Mouse (Mus musculus): ENCODE data around the gene Itsn2. TPM values are rescaled to one million over a fixed set of nuclear protein-coding genes. Genes with fewer than 3 reads are reported as not detected.
"Not testable (repeated sequence)": the region's sequence is repeated elsewhere in the genome, so short reads cannot be mapped to it uniquely, and the experiment has no call there.

Itsn2 gene
- 26.1 and 27.1 TPM in 2 replicates for polyA plus RNA-seq (2015; fragmentation: Nextera tagmentation; extraction: Ambion mirVana)

DNA sequence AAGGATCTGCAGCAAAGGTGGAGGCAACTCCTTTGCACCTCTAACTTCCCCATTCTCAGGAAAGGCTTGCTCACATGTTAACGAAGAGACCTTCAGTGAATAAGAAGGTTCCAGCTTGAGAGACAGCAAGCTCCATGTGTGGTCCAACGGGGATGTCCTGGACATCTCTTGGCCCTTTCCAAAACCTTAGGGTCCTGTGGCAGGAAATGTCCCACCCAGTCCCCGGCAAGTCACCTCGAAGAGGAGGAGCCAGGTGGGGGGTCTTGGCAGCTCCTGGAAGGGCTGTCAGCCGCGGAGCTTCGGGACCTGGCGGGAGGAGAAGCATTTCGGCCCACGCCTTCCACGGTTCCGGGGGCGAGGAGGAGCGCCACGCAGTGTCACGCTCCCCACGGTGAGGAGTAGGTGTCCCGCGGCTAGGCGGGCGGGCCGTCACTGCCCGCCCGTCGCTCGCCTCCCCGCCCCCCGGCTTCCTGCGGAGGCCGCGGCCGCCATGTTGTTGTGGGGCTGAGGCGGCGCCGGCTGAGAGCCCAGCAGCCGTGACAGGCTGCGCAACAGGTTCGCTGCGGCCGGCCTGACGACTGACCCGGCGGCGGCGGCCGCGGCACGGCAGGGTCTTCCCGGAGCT, at the start of gene Itsn2, which contains the start of gene Gm3625:
Gene Itsn2, plus strand, starts transcription at position 98 of the 625 bp plus-strand sequence.
Gene Gm3625, minus strand, starts transcription at position 387 of the 625 bp plus-strand sequence.
- WGBS: under 1% methylated on average over 48 of the region's 49 CpGs
- Histone ChIP-seq H3K4me1 (replicated peaks; ENCODE audit: control insufficient read depth, insufficient read depth, low read length) (no peaks in the 10 kb centered on the region), H3K9me3 (ENCODE audit: control insufficient read depth) (no peaks in the 10 kb centered on the region), H3K27me3 (replicated peaks; ENCODE audit: control insufficient read depth, insufficient read depth, low read length) (no peaks in the 10 kb centered on the region), H3K36me3 (ENCODE audit: control insufficient read depth, insufficient read depth) (no peaks in the 10 kb centered on the region), H3K4me3 (ENCODE audit: low read depth, low read length) (peak within 1 kb of the TSS; percentile 97), H3K27ac (ENCODE audit: low read depth, low read length) (peak within 1 kb of the TSS; percentile 98), H3K4me2 (replicated peaks; ENCODE audit: low read depth) (peak within 1 kb of the TSS; percentile 91), H3K9ac (ENCODE audit: low read depth, low read length) (peak within 1 kb of the TSS; percentile 100)
- TF ChIP-seq CTCF (IDR thresholded peaks at IDR 0.05; ENCODE audit: low read depth): peak; percentile 3; the same call in 1 of the 2 replicates
- ATAC-seq: peak; percentile 81

DNA sequence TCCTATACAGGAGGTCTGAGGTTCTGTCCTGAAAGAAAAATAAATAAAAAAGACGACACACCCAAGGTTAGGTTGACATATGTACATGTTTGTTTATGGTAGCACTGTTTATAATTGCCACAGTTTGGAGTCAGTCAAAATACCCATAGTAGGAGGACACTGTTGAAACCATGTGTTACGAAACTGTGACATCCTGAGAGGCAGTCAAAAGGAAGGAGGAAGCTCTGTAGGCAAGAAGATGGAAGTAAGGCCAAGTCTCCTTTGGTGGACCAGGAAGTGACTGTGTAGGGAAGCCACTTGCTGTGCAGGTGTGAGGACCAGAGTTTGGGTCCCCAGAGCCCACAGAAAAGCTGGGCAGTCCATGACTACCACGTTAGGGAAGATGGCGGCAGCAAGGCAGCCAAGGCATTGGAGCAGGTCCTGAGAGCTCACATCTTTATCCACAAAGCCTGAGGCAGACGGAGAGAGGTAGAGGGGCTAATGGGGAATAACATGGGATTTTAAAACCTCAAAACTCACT, 48.0 kb upstream of the Itsn2 start:
- no peak overlapping the region for H3K27ac ChIP-seq (ENCODE audit: low read depth, low read length)
- WGBS: 89% methylated on average over 5 of the region's 5 CpGs
- no peaks in the 10 kb centered on the region for H3K36me3 ChIP-seq (ENCODE audit: control insufficient read depth, insufficient read depth)
- H3K4me3 ChIP-seq (ENCODE audit: low read depth, low read length): no peak overlapping the region
- no peaks in the 10 kb centered on the region for H3K9me3 ChIP-seq (ENCODE audit: control insufficient read depth)
- H3K4me2 ChIP-seq (replicated peaks; ENCODE audit: low read depth): no peak overlapping the region
- ATAC-seq: no peak
- no peak overlapping the region for H3K9ac ChIP-seq (ENCODE audit: low read depth, low read length)
- no peak for TF ChIP-seq CTCF (IDR thresholded peaks at IDR 0.05; ENCODE audit: low read depth)
- H3K27me3 ChIP-seq (replicated peaks; ENCODE audit: control insufficient read depth, insufficient read depth, low read length): no peaks in the 10 kb centered on the region
- no peaks in the 10 kb centered on the region; the same call in 1 of the 2 replicates for H3K4me1 ChIP-seq (replicated peaks; ENCODE audit: control insufficient read depth, insufficient read depth, low read length)

DNA sequence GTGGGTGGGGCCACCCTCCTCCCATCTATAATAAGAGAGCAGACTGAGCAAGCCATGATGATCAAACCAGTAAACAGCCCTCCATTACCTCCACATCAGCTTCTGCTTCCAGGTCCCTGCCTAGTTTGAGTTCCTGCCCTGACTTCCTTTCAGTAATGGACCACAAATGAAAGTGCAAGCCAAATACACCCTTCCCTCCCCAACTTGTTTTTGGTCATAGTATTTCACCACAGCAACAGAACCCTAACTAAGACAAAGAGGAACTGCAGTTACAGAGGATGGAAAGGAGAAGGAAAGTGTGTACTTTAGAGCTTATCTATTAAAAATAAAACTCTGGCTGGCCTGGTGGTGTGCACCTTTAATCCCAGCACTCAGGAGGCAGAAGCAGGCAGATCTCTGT, 47.0 kb upstream of the Itsn2 start:
- Histone ChIP-seq H3K36me3 (ENCODE audit: control insufficient read depth, insufficient read depth) (no peaks in the 10 kb centered on the region), H3K4me2 (replicated peaks; ENCODE audit: low read depth) (no peak overlapping the region), H3K9me3 (ENCODE audit: control insufficient read depth) (no peaks in the 10 kb centered on the region), H3K4me3 (ENCODE audit: low read depth, low read length) (no peak overlapping the region), H3K27me3 (replicated peaks; ENCODE audit: control insufficient read depth, insufficient read depth, low read length) (no peaks in the 10 kb centered on the region), H3K4me1 (replicated peaks; ENCODE audit: control insufficient read depth, insufficient read depth, low read length) (no peaks in the 10 kb centered on the region; the same call in 1 of the 2 replicates), H3K27ac (ENCODE audit: low read depth, low read length) (no peak overlapping the region), H3K9ac (ENCODE audit: low read depth, low read length) (no peak overlapping the region)
- ATAC-seq: no peak
- no peak for TF ChIP-seq CTCF (IDR thresholded peaks at IDR 0.05; ENCODE audit: low read depth)

DNA sequence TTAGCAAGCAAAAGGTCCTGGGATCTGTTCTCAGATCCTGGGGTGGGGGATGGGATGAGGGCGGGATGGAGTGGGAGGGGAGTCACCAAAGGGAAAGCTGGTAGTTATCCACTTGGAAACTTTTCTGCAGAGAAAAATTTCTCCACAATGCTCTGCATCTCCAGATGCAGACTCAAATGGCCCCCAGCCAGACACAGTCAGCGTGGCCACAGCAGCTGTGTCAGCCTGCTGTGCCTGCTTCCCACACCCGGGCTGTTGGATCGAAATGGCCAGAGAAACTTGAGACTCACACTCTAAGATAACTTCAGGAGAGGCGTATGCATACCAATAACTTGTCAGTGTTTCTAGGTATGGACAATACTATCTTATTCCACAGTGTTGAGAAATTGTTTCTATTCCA, 45.9 kb upstream of the Itsn2 start:
- Histone ChIP-seq H3K27me3 (replicated peaks; ENCODE audit: control insufficient read depth, insufficient read depth, low read length) (no peaks in the 10 kb centered on the region), H3K4me1 (replicated peaks; ENCODE audit: control insufficient read depth, insufficient read depth, low read length) (no peaks in the 10 kb centered on the region), H3K36me3 (ENCODE audit: control insufficient read depth, insufficient read depth) (no peaks in the 10 kb centered on the region), H3K4me2 (replicated peaks; ENCODE audit: low read depth) (no peak overlapping the region), H3K9ac (ENCODE audit: low read depth, low read length) (no peak overlapping the region), H3K4me3 (ENCODE audit: low read depth, low read length) (no peak overlapping the region), H3K9me3 (ENCODE audit: control insufficient read depth) (no peaks in the 10 kb centered on the region), H3K27ac (ENCODE audit: low read depth, low read length) (no peak overlapping the region)
- 52% methylated on average over 5 of the region's 5 CpGs for WGBS
- ATAC-seq: no peak
- no peak for TF ChIP-seq CTCF (IDR thresholded peaks at IDR 0.05; ENCODE audit: low read depth)

DNA sequence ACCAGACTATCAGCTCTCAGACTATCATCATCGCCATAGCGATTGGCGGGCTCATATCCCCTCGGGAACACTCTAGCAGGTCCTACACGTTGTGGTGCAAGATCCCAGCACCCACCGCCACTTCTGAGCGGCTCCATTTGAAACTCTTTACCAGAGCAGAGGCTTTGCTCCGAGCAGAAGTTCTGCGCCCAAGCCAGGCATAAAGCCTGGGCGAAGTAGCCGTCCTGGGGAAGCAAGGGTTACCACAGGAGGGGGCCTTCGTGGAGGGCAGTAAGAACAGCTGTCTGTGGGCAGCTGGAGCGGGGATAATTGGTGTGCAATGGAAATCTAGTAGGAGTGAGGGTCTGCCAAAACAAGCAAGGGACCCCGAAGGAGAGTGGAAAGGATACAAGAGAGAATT, 44.9 kb upstream of the Itsn2 start:
- WGBS: 82% methylated on average over 14 of the region's 14 CpGs
- H3K4me1 ChIP-seq (replicated peaks; ENCODE audit: control insufficient read depth, insufficient read depth, low read length): no peaks in the 10 kb centered on the region
- no peaks in the 10 kb centered on the region for H3K9me3 ChIP-seq (ENCODE audit: control insufficient read depth)
- H3K36me3 ChIP-seq (ENCODE audit: control insufficient read depth, insufficient read depth): no peaks in the 10 kb centered on the region
- H3K4me3 ChIP-seq (ENCODE audit: low read depth, low read length): no peak overlapping the region
- TF ChIP-seq CTCF (IDR thresholded peaks at IDR 0.05; ENCODE audit: low read depth): no peak
- H3K27me3 ChIP-seq (replicated peaks; ENCODE audit: control insufficient read depth, insufficient read depth, low read length): no peaks in the 10 kb centered on the region
- H3K9ac ChIP-seq (ENCODE audit: low read depth, low read length): no peak overlapping the region
- H3K27ac ChIP-seq (ENCODE audit: low read depth, low read length): no peak overlapping the region
- no peak for ATAC-seq
- no peak overlapping the region for H3K4me2 ChIP-seq (replicated peaks; ENCODE audit: low read depth)

DNA sequence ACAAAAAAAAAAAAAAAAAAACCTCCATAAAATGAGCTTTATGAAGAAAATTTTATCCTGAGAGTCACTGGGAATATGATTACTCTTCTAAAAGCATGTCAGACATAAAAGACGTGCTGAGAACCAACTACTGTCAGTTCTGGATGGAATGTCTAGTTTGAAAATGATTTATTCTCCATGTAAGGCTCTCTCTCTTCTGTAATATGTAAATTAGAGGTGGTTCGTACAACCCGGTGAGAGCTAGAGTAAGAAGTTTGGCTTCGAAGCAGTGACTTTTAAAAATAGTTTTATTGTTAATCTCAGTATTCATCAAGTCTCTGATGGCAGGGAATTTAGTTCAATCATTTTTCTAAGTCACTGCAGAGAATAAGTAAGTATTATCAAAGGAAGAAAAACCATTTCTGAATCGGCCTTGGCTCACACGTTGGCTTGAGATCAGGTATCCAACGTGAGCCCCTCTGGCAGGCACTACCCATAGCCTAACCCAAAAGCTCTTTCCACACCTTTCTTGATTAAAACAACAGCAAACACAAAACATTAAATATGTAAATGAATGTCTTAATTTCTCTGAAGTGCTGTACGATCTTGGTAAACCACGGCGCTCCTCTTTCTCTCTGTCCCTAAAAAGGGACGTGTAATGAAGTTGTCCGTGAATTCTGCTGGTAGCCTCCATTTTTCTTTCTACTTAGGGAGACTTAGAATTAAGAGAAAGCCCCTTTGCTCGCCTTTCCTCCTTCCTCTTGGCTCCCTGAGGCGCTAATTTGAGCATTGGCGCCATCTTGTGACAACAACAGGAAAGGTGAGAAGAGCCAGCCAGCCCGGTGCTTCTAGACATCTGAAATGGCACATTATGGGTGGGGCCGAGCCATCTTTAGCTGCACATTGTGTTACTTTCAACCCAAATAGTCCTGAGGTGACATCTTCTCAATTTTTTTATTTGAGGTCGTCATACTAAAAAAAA, 44.1 kb upstream of the Itsn2 start:
- TF ChIP-seq CTCF (IDR thresholded peaks at IDR 0.05; ENCODE audit: low read depth): peak; percentile 93
- no peaks in the 10 kb centered on the region for H3K27me3 ChIP-seq (replicated peaks; ENCODE audit: control insufficient read depth, insufficient read depth, low read length)
- no peaks in the 10 kb centered on the region for H3K36me3 ChIP-seq (ENCODE audit: control insufficient read depth, insufficient read depth)
- no peak for ATAC-seq
- H3K9me3 ChIP-seq (ENCODE audit: control insufficient read depth): no peaks in the 10 kb centered on the region
- no peaks in the 10 kb centered on the region for H3K4me1 ChIP-seq (replicated peaks; ENCODE audit: control insufficient read depth, insufficient read depth, low read length)
- no peak overlapping the region for H3K27ac ChIP-seq (ENCODE audit: low read depth, low read length)
- WGBS: 23% methylated on average over 18 of the region's 18 CpGs
- no peak overlapping the region for H3K4me3 ChIP-seq (ENCODE audit: low read depth, low read length)
- peak overlapping the region; percentile 54 for H3K4me2 ChIP-seq (replicated peaks; ENCODE audit: low read depth)
- H3K9ac ChIP-seq (ENCODE audit: low read depth, low read length): no peak overlapping the region

DNA sequence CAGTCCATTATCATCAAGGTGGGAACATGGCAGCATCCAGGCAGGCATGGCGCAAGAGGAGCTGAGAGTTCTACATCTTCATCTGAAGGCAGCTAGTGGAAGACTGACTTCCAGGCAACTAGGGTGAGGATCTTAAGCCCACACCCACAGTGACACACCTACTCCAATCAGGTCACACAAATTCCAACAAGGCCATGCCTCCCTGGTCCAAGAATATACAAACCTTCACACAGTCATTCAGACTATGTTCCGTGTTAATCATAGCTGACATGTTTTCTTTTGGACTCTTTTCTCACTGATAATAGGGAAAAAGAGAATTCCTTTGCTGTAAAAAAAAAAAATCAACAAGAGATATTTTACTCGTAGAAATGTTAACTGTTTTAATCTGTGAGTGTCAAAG, 38.7 kb upstream of the Itsn2 start:
- H3K4me2 ChIP-seq (replicated peaks; ENCODE audit: low read depth); H3K4me3 ChIP-seq (ENCODE audit: low read depth, low read length); H3K27ac ChIP-seq (ENCODE audit: low read depth, low read length); H3K4me1 ChIP-seq (replicated peaks; ENCODE audit: control insufficient read depth, insufficient read depth, low read length); H3K27me3 ChIP-seq (replicated peaks; ENCODE audit: control insufficient read depth, insufficient read depth, low read length); H3K9me3 ChIP-seq (ENCODE audit: control insufficient read depth); H3K9ac ChIP-seq (ENCODE audit: low read depth, low read length); ATAC-seq; H3K36me3 ChIP-seq (ENCODE audit: control insufficient read depth, insufficient read depth): not testable (repeated sequence)
- WGBS: 70% methylated on average over 3 of the region's 3 CpGs

Data from intestine, postnatal 0 days (tissue).